Mouse (Mus musculus): ENCODE results near the gene Ptgds.

Gene Ptgds

GRCm38 (mm10) chr2:25441067-25441466 is 28.8 kb downstream of the Ptgds start:
- DNase-seq = no peak

GRCm38 (mm10) chr2:25436286-25436820 is 33.5 kb downstream of the Ptgds start:
- DNase-seq = no peak

- DNase-seq = no peak
Observed at GRCm38 (mm10) chr2:25434292-25434691, 35.6 kb downstream of the Ptgds start.

DNA sequence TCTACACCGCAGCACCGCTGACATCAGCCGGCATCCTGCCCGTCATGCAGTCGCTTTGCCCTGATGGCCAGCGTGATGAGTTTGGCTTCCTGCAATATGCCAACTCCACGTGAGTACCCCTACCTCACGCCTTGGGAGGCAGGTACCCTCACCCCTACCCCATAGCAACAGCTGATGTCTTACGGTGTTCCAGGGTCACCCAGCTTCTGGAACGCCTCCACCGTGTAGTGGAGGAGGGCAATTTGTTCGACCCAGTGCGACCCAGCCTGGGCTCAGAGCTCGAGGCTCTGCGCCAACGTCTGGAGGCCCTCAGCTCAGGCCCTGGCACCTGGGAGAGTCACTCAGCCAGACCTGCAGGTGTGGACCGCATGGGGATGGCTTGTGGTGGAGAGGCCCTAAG is 36.7 kb downstream of the Ptgds start:
- DNase-seq = no peak

GRCm38 (mm10) chr2:25432326-25433098 is 37.3 kb downstream of the Ptgds start:
- DNase-seq = no peak

DNA sequence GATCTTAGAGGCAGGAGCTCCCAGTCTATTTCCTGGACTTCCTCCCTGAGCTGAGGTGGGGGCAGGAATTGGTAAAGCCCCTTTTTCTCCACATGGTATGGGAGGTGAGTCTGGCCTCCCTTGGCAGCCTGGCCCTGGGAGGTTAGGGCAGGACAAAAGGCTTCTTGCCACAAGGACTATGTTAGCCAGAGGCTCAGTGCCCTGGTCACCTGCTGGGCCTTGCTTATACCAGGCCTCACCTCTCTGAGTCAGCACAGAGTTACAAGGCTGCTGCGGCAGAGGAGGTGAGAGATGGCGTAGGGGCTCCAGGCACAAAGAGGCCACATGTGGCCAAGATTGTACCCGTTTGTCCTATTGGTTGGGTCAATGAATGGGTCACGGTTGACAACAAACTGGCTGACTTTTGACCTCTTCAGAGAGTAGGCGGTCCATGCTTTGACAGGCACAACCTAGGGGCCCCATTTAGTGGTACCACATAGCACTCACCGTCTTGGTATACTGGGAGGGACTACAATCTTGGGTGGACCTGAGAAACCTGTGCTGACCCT is 38.5 kb downstream of the Ptgds start:
- DNase-seq = no peak

DNA sequence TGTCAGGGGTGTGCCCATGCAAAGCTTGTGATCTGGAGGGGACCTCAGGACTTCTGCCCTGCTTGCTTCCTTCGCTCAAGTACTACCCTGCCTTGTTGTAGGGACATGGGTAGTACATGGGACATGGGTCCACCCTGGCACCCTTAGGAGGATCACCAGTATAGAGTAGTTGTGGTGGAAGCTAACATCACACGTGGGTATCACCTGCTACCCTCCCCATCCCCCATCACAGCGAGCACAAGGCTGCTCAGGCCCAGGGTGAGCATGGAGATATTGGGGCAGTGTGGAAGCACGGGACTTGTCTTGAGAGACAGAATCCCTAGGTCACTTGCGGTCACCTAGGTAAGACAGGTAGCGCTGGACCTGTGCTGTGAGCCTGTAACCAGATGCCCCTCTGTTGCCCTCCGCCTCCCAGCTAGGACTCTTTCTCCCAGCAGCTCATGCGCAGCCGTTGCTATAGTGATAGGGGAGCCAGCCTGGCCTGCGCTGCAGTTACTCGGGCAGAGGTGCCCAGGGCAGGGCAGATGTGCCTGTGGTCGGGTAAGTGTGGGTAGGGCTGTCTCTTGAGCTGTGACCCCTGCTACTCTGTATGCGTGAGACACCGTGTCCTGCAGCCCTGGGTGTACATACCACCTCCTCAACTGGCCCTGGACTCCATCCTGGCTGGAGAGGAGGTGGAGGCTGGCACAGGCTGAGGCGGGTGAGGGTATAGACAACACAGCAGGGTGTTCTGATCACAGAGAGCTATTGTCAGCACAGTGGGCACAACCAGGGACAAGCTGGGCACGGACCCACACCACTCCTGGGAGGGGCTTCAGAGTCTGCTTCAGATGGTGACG is 39.2 kb downstream of the Ptgds start:
- DNase-seq = no peak

DNA sequence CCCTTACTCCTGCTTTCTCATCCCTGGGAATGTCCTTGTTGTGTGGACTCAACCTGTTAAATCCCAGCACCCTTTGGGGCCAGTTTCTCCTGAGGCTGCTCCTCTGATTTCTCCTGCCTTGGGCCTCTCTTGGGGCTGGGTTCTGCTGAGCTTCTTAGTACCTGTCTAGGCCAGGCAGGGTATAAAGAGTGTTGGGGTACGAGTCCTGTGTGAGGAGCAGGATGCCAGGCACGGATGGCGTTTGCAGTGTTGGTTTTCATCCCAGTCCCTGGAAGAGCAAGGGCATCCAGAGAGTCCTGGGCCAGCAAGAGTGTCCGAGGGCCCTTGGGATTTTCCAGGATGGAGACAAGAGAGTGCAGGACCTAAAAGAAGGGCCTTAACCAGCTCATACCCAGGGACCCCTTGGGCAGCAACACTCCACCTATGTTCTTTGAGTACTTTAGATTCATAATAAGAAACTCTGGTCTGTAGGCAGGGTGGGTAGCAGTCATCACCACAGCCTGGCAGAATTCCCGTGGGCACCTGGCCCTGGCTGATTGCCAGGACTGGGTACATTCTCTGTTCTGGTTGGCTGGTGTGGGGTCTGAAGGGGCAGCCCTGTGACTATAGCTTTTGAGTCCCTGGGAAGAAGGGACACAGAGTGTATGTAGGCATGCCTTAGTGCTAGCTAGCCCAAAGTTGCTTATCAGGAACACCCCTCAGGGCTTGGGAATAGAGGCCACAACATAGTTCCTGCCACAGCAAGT is 40.2 kb downstream of the Ptgds start:
- no peak for DNase-seq

DNA sequence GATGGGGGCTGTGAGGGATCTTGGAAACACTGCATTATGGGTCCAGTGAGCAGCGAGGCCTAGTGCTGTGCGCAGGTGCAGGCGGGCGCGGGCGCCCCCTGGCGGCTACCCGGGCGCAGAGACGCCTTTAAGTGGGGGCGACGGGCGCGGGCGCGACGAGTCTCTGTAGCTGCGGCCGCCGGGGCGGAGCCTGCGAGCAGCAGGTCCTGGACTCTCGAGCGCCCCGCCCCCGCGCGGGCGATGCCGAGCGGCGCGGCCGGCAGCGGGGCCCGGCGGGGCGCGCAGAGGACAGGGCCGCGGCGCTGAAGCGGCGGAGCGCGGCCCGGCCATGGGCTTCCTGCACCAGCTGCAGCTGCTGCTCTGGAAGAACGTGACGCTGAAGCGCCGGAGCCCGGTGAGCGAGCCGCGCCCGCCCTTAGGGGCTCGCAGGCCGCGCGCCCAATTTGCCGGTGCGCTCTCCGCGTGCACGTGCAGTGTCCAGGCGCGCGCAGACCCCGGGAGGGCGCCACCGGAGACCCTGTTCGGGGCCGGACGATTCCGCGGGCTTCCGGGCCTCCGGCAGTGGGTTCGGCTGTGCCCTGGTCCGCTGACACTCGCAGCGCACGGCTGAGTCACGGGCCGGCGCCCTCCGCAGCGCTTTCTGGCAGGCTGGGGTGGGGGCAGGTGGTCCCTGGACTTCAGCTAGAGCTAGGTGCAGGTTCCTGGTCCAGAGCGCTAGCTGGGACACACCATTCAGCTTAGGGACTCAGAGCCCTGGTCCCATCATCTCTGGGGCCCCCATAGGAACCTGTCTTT is 41.2 kb downstream of the Ptgds start, which contains the start of gene Abca2:
TSS of gene Abca2 (plus strand) at position 262 of the 795 bp plus-strand sequence.
- peak; percentile 97 for DNase-seq

- no peak for DNase-seq
Observed at GRCm38 (mm10) chr2:25427256-25427655, 42.6 kb downstream of the Ptgds start.

- DNase-seq = peak; percentile 70
Observed at GRCm38 (mm10) chr2:25426721-25427191, 43.1 kb downstream of the Ptgds start.

GRCm38 (mm10) chr2:25425481-25425880 is 44.4 kb downstream of the Ptgds start:
- no peak for DNase-seq

DNA sequence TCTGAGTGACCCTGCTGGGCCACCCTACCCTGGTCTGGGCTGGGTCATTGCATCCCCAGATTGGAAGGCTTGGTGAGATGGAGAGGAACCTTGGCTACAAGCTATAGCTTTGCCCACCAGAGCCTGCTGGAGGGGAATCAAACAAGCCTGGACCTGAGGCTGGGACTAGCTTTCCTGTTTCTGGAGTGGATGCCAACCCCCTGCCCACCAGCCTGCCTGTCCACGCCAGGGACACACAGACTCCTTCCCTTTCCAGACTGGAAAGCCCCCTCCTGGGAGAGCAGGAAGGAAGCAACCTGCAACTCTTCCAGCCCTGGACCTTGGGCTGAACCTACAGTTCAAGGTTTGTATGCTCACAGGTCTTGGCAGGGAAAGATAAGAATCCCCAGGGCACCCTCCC is 46.2 kb downstream of the Ptgds start:
- no peak for DNase-seq

- peak; percentile 57 for DNase-seq
Observed at GRCm38 (mm10) chr2:25422587-25423410, 47.0 kb downstream of the Ptgds start, which contains the start of gene Fut7. Fut7 (plus strand) TSS chr2:25423267.

- peak; percentile 70 for DNase-seq
Observed at GRCm38 (mm10) chr2:25421896-25422295, 48.0 kb downstream of the Ptgds start.

GRCm38 (mm10) chr2:25417426-25417825 is 52.4 kb downstream of the Ptgds start:
- DNase-seq = no peak
